Mouse (Mus musculus): Measurements from ENCODE around the gene Kctd2. TPM values are rescaled to one million over a fixed set of nuclear protein-coding genes. Genes with fewer than 3 reads are reported as not detected.
"Not testable (repeated sequence)": the region's sequence is repeated elsewhere in the genome, so short reads cannot be mapped to it uniquely, and the experiment has no call there.

The Kctd2 gene
- total RNA-seq, 2 experiments from 2014 or later = 27.0 to 28.0 TPM

GRCm38 (mm10) chr11:115462243-115462891, 42.4 kb downstream of the Kctd2 start, which contains the start of gene Slc16a5:
Gene Slc16a5 (plus strand): TSS chr11:115462474.
- no peak for DNase-seq (ENCODE audit: low spot score)
- intact Hi-C loops (cut with DNase I) = no loop called here

- intact Hi-C loops (cut with DNase I) = no loop called here
- DNase-seq (ENCODE audit: low spot score) = no peak
Measured at GRCm38 (mm10) chr11:115463397-115463796, 43.5 kb downstream of the Kctd2 start.

- intact Hi-C loops (cut with DNase I) = no loop called here
- DNase-seq (ENCODE audit: low spot score) = no peak
Measured at GRCm38 (mm10) chr11:115464851-115465250, 44.9 kb downstream of the Kctd2 start.

- intact Hi-C loops (cut with DNase I) = no loop called here
- no peak for DNase-seq (ENCODE audit: low spot score)
Measured at GRCm38 (mm10) chr11:115467217-115467618, 47.3 kb downstream of the Kctd2 start.

- peak; percentile 20 for DNase-seq (ENCODE audit: low spot score)
- intact Hi-C loops (cut with DNase I) = no loop called here
Measured at GRCm38 (mm10) chr11:115472183-115472582, 52.3 kb downstream of the Kctd2 start.

- intact Hi-C loops (cut with DNase I) = loop anchor here (1.0 to 2.0 kb wide), 3 partner anchors 45 to 115 kb away; partner anchors contain the start of gene Kctd2
- DNase-seq (ENCODE audit: low spot score) = peak; percentile 83
Measured at GRCm38 (mm10) chr11:115473626-115474275, 53.8 kb downstream of the Kctd2 start.

- intact Hi-C loops (cut with DNase I) = loop anchor here (2.0 kb wide), 1 partner anchor 54 kb away; the partner anchor contains the start of gene Kctd2
- DNase-seq (ENCODE audit: low spot score) = peak; percentile 94
Measured at GRCm38 (mm10) chr11:115475025-115475757, 55.3 kb downstream of the Kctd2 start, which contains the start of gene Armc7. Gene Armc7 (plus strand): TSS chr11:115475667.

- no peak for DNase-seq (ENCODE audit: low spot score)
- intact Hi-C loops (cut with DNase I) = loop anchor here (2.0 kb wide), 1 partner anchor 55 kb away; the partner anchor contains the start of gene Kctd2
Measured at GRCm38 (mm10) chr11:115475758-115476237, 55.9 kb downstream of the Kctd2 start.

- DNase-seq (ENCODE audit: low spot score); intact Hi-C loops (cut with DNase I): not testable (repeated sequence)
Measured at GRCm38 (mm10) chr11:115476630-115477029, 56.7 kb downstream of the Kctd2 start.

GRCm38 (mm10) chr11:115477388-115477787, 57.5 kb downstream of the Kctd2 start:
- intact Hi-C loops (cut with DNase I) = not testable (repeated sequence)

GRCm38 (mm10) chr11:115478296-115478938, 58.5 kb downstream of the Kctd2 start:
- DNase-seq (ENCODE audit: low spot score) = no peak
- intact Hi-C loops (cut with DNase I) = no loop called here

More at GRCm38 (mm10) chr11:115477388-115477787, 57.5 kb downstream of the Kctd2 start:
- not testable (repeated sequence) for DNase-seq (ENCODE audit: low spot score)

Small RNA genes within 50 kb of the gene (microRNA-seq; reads per million reads assigned to microRNA genes)
- not detected for gene Mir3968

Other genes starting within 250 kb of the Kctd2 start
- gene Tmem104, start 232.6 kb upstream of the Kctd2 start, total RNA-seq (2021) = 10 to 100 TPM; 10.0 to 10.5 TPM
- 10 to 100 TPM; 19.3 to 23.0 TPM for gene Nat9, start 232.3 kb upstream of the Kctd2 start, total RNA-seq (2021)
- under 1 TPM; 0.10 to 0.34 TPM for gene Grin2c, start 152.9 kb upstream of the Kctd2 start, total RNA-seq (2021)
- 1 to 10 TPM; 7.9 to 8.2 TPM for gene Fdxr, start 143.1 kb upstream of the Kctd2 start, total RNA-seq (2021)
- gene Fads6, start 122.5 kb upstream of the Kctd2 start, total RNA-seq (2021) = 1 to 10 TPM; 1.1 to 1.5 TPM
- gene Otop2, start 113.0 kb upstream of the Kctd2 start, total RNA-seq (2021) = not detected
- under 1 TPM in 1 of 2 experiments, not detected in 1; 0.20 TPM for gene Ush1g, start 98.1 kb upstream of the Kctd2 start, total RNA-seq (2021)
- not detected for gene Otop3, start 85.4 kb upstream of the Kctd2 start, total RNA-seq (2021)
- gene Hid1, start 52.4 kb upstream of the Kctd2 start, total RNA-seq (2021) = 1 to 10 TPM; 4.2 to 5.4 TPM
- 1 to 10 TPM; 5.5 to 6.6 TPM for gene Cdr2l, start 38.2 kb upstream of the Kctd2 start, total RNA-seq (2021)
- gene Mrpl58, start 16.4 kb upstream of the Kctd2 start, total RNA-seq (2021) = 100 to 1,000 TPM; 143 to 145 TPM
- gene Atp5h, start 166 bp upstream of the Kctd2 start, total RNA-seq (2021) = 1,000 to 10,000 TPM; 2,312 to 2,343 TPM
- not detected for gene Trim80, start 20.4 kb downstream of the Kctd2 start, total RNA-seq (2021)
- gene Slc16a5, start 42.3 kb downstream of the Kctd2 start, total RNA-seq (2021) = not detected
- 1 to 10 TPM; 1.4 to 2.3 TPM for gene Armc7, start 55.5 kb downstream of the Kctd2 start, total RNA-seq (2021)
- gene Nt5c, start 71.7 kb downstream of the Kctd2 start, total RNA-seq (2021) = 10 to 100 TPM; 13.9 to 14.9 TPM
- gene Jpt1, start 94.3 kb downstream of the Kctd2 start, total RNA-seq (2021) = 100 to 1,000 TPM; 121 to 135 TPM
- gene Sumo2, start 116.1 kb downstream of the Kctd2 start, total RNA-seq (2021) = 100 to 1,000 TPM; 165 to 177 TPM
- gene Nup85, start 144.3 kb downstream of the Kctd2 start, total RNA-seq (2021) = 10 to 100 TPM; 20.4 to 25.1 TPM
- gene Mrps7, start 183.8 kb downstream of the Kctd2 start, total RNA-seq (2021) = 10 to 100 TPM; 74.0 to 82.3 TPM
- gene Gga3, start 183.9 kb downstream of the Kctd2 start, total RNA-seq (2021) = 10 to 100 TPM; 20.9 to 24.5 TPM
- gene Mif4gd, start 192.8 kb downstream of the Kctd2 start, total RNA-seq (2021) = 10 to 100 TPM; 45.5 to 56.9 TPM
- 10 to 100 TPM; 41.6 to 45.9 TPM for gene Slc25a19, start 208.2 kb downstream of the Kctd2 start, total RNA-seq (2021)

Data from heart, postnatal 25 days (tissue).